Mouse (Mus musculus) liver, adult 2 months (tissue): ENCODE measurements around the gene Kalrn.

ENCODE experiments used
- CTCF ChIP-seq: fragments of 200-500 bp; IDR thresholded peaks from 2 replicates; pipeline ENCODE4 v1.5.1; 2011; ENCODE audit warnings: low read depth, low read length, control low read depth
- POLR2A ChIP-seq: fragments of 200-500 bp; IDR thresholded peaks from 2 replicates; pipeline ENCODE4 v1.6.1; 2011; ENCODE audit warnings: low read length, control low read depth; ENCODE audit not compliant: insufficient read depth; ENCODE audit errors: extremely low read depth

- TF ChIP-seq CTCF (no peak), POLR2A (no peak)
Observed at GRCm38 (mm10) chr16:34063313-34063712, 510.0 kb downstream of the Kalrn start.
